Comparison of ENCODE assay signal across 22 mouse cellular contexts in the genomic region with DNA sequence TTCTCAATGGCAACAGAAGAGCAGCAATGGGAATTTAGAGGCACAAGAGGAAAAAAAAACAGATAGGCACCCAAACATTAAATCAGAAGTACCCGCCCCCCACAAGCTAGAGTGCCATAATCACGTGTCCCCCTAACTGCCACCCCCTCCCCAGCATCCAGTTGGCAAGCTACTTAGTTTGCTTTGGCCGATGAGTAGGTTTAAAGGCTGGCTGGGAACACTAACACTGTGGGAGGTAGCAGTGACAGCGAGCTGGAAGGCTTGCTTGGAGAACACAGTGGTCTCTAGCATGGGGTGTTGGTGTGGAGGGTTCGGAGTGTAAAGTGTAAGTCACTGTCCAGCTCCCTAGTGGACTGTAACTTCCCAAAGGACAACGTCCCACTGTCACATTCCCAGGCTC.
A peak's percentile ranks its signal among the peaks of the same experiment; 100 is the strongest.
DNase-seq lines count a peak whose midpoint lies in the region; ATAC-seq and TF ChIP-seq lines count a peak whose summit lies in the region.
"Had no signal": no experiment of that assay in that cellular context is flagged by ENCODE, and none has a peak within 500 bp of the region (broad histone marks: within the 10 kb centered on the region; RNA-seq: fewer than 3 reads in every experiment).

No protein-coding gene starts in this region.

- H3K36me3 ChIP-seq in hindbrain, postnatal 0 days (ENCODE audit: insufficient read depth, low read length), result no peaks in the 10 kb centered on the region
- H3K36me3 ChIP-seq in hindbrain, embryonic 12.5 days, result no peaks in the 10 kb centered on the region
- H3K36me3 ChIP-seq in midbrain, embryonic 11.5 days (ENCODE audit: control insufficient read depth, insufficient read depth, low read length), result no peaks in the 10 kb centered on the region
- no peaks in the 10 kb centered on the region for H3K36me3 ChIP-seq in midbrain, embryonic 10.5 days
- no peaks in the 10 kb centered on the region for H3K36me3 ChIP-seq in limb, embryonic 13.5 days
- no peaks in the 10 kb centered on the region for H3K36me3 ChIP-seq in neural tube, embryonic 15.5 days
- H3K36me3 ChIP-seq: embryonic facial prominence, embryonic 15.5 days; forebrain, embryonic 10.5 days; liver, embryonic 13.5 days; lung, embryonic 15.5 days; stomach, embryonic 15.5 days had no signal

- 35% methylated on average over 6 of the region's 6 CpGs for WGBS in hindbrain, postnatal 0 days
- 58% methylated on average over 6 of the region's 6 CpGs for WGBS in hindbrain, embryonic 12.5 days
- 68% methylated on average over 6 of the region's 6 CpGs for WGBS in midbrain, embryonic 11.5 days
- 71% methylated on average over 6 of the region's 6 CpGs for WGBS in midbrain, embryonic 10.5 days
- 49% methylated on average over 6 of the region's 6 CpGs for WGBS in limb, embryonic 13.5 days
- WGBS in neural tube, embryonic 15.5 days, result 48% methylated on average over 6 of the region's 6 CpGs

- H3K9ac ChIP-seq in hindbrain, postnatal 0 days (replicated peaks; ENCODE audit: low read length), result no peak overlapping the region
- no peak overlapping the region for H3K9ac ChIP-seq in hindbrain, embryonic 12.5 days
- no peak overlapping the region for H3K9ac ChIP-seq in midbrain, embryonic 11.5 days (ENCODE audit: low read length)
- H3K9ac ChIP-seq in limb, embryonic 13.5 days, result no peak overlapping the region
- H3K9ac ChIP-seq in neural tube, embryonic 15.5 days (replicated peaks), result no peak overlapping the region
- H3K9ac ChIP-seq: embryonic facial prominence, embryonic 15.5 days; liver, embryonic 13.5 days; lung, embryonic 15.5 days; stomach, embryonic 15.5 days had no signal

- peak; percentile 61 for DNase-seq in hindbrain, postnatal 0 days (ENCODE audit: low spot score)
- peak; percentile 88 for DNase-seq in midbrain, embryonic 11.5 days (ENCODE audit: low spot score, missing footprints)
- DNase-seq in midbrain, embryonic 10.5 days (ENCODE audit: low spot score), result no peak
- DNase-seq in heart, postnatal 10 days, result no peak
- no peak for DNase-seq in frontal cortex, postnatal 10 days (ENCODE audit: low spot score in 2 of 2)
- DNase-seq: adrenal gland, postnatal 10 days; B cell, adult 2 months; cerebellum, adult 8-10 months; heart, adult 18-20 months; kidney, adult 9 months; liver, embryonic 13.5 days; right cerebral cortex, adult 18-20 months; spleen, adult 18-20 months had no signal

- intact Hi-C loops in heart, postnatal 10 days (cut with DNase I), result no loop called here

- H3K4me3 ChIP-seq in hindbrain, postnatal 0 days (ENCODE audit: low read length), result no peak overlapping the region
- H3K4me3 ChIP-seq in hindbrain, embryonic 12.5 days, result no peak overlapping the region
- no peak overlapping the region for H3K4me3 ChIP-seq in midbrain, embryonic 11.5 days (ENCODE audit: low read depth, low read length)
- H3K4me3 ChIP-seq in midbrain, embryonic 10.5 days, result no peak overlapping the region
- H3K4me3 ChIP-seq in limb, embryonic 13.5 days, result no peak overlapping the region
- H3K4me3 ChIP-seq in neural tube, embryonic 15.5 days (replicated peaks), result no peak overlapping the region
- H3K4me3 ChIP-seq: embryonic facial prominence, embryonic 15.5 days; forebrain, embryonic 10.5 days; liver, embryonic 13.5 days; lung, embryonic 15.5 days; megakaryocyte, embryonic 14.5 days; myocyte; stomach, embryonic 15.5 days had no signal

- ATAC-seq in hindbrain, postnatal 0 days, result peak; percentile 62; the same call in 1 of the 2 replicates
- ATAC-seq in hindbrain, embryonic 12.5 days (ENCODE audit: low FRiP score), result no peak
- no peak for ATAC-seq in midbrain, embryonic 11.5 days (ENCODE audit: low FRiP score)
- ATAC-seq in limb, embryonic 13.5 days (ENCODE audit: low FRiP score, low read depth), result no peak
- ATAC-seq in neural tube, embryonic 15.5 days (ENCODE audit: low FRiP score), result peak; percentile 53; the same call in 1 of the 2 replicates

- no peak overlapping the region for H3K4me2 ChIP-seq in hindbrain, postnatal 0 days (ENCODE audit: low read depth, low read length)
- H3K4me2 ChIP-seq in hindbrain, embryonic 12.5 days (replicated peaks), result no peak overlapping the region
- H3K4me2 ChIP-seq in midbrain, embryonic 11.5 days, result no peak overlapping the region
- H3K4me2 ChIP-seq in limb, embryonic 13.5 days (replicated peaks), result peak overlapping the region; percentile 43
- H3K4me2 ChIP-seq in neural tube, embryonic 15.5 days, result peak overlapping the region; percentile 26; the same call in 1 of the 2 replicates
- H3K4me2 ChIP-seq: embryonic facial prominence, embryonic 15.5 days; liver, embryonic 13.5 days; lung, embryonic 15.5 days; stomach, embryonic 15.5 days had no signal

- TF ChIP-seq CTCF in hindbrain, postnatal 0 days (IDR thresholded peaks at IDR 0.05; ENCODE audit: low read depth), result no peak

- H3K9me3 ChIP-seq in hindbrain, postnatal 0 days (ENCODE audit: low read length), result no peaks in the 10 kb centered on the region
- H3K9me3 ChIP-seq in hindbrain, embryonic 12.5 days (replicated peaks), result no peaks in the 10 kb centered on the region
- no peaks in the 10 kb centered on the region for H3K9me3 ChIP-seq in midbrain, embryonic 11.5 days (ENCODE audit: control insufficient read depth, low read length)
- H3K9me3 ChIP-seq in midbrain, embryonic 10.5 days (replicated peaks), result no peaks in the 10 kb centered on the region
- H3K9me3 ChIP-seq in limb, embryonic 13.5 days, result no peaks in the 10 kb centered on the region
- H3K9me3 ChIP-seq in neural tube, embryonic 15.5 days (replicated peaks), result no peaks in the 10 kb centered on the region
- H3K9me3 ChIP-seq: embryonic facial prominence, embryonic 15.5 days; forebrain, embryonic 10.5 days; liver, embryonic 13.5 days; lung, embryonic 15.5 days; stomach, embryonic 15.5 days had no signal

- no peaks in the 10 kb centered on the region for H3K4me1 ChIP-seq in hindbrain, postnatal 0 days (ENCODE audit: insufficient read depth, low read length)
- H3K4me1 ChIP-seq in hindbrain, embryonic 12.5 days, result peaks cover 4% of the 10 kb centered on the region; the same call in 1 of the 2 replicates
- peaks cover 10% of the 10 kb centered on the region; the same call in 1 of the 2 replicates for H3K4me1 ChIP-seq in midbrain, embryonic 11.5 days (ENCODE audit: control insufficient read depth, insufficient read depth, low read length)
- peaks cover 15% of the 10 kb centered on the region for H3K4me1 ChIP-seq in midbrain, embryonic 10.5 days
- peaks cover 30% of the 10 kb centered on the region for H3K4me1 ChIP-seq in limb, embryonic 13.5 days
- H3K4me1 ChIP-seq in neural tube, embryonic 15.5 days, result peaks cover 17% of the 10 kb centered on the region
- H3K4me1 ChIP-seq: liver, embryonic 13.5 days; stomach, embryonic 15.5 days had no signal

- no peak overlapping the region for H3K27ac ChIP-seq in hindbrain, postnatal 0 days
- H3K27ac ChIP-seq in hindbrain, embryonic 12.5 days, result no peak overlapping the region
- H3K27ac ChIP-seq in midbrain, embryonic 11.5 days (ENCODE audit: low read depth, low read length), result no peak overlapping the region
- H3K27ac ChIP-seq in midbrain, embryonic 10.5 days (replicated peaks), result no peak overlapping the region
- peak overlapping the region; percentile 53; the same call in 1 of the 2 replicates for H3K27ac ChIP-seq in limb, embryonic 13.5 days
- peak overlapping the region; percentile 43; the same call in 1 of the 2 replicates for H3K27ac ChIP-seq in neural tube, embryonic 15.5 days (replicated peaks)
- H3K27ac ChIP-seq: embryonic facial prominence, embryonic 15.5 days; forebrain, embryonic 10.5 days; liver, embryonic 13.5 days; lung, embryonic 15.5 days; stomach, embryonic 15.5 days had no signal

- H3K27me3 ChIP-seq in hindbrain, postnatal 0 days (ENCODE audit: insufficient read depth, low read length), result no peaks in the 10 kb centered on the region
- H3K27me3 ChIP-seq in hindbrain, embryonic 12.5 days, result no peaks in the 10 kb centered on the region
- no peaks in the 10 kb centered on the region for H3K27me3 ChIP-seq in midbrain, embryonic 11.5 days (ENCODE audit: control insufficient read depth, insufficient read depth, low read length)
- H3K27me3 ChIP-seq in midbrain, embryonic 10.5 days (ENCODE audit: low read depth, poor library complexity, severe bottlenecking), result peaks cover 4% of the 10 kb centered on the region; the same call in 1 of the 2 replicates
- no peaks in the 10 kb centered on the region for H3K27me3 ChIP-seq in limb, embryonic 13.5 days
- no peaks in the 10 kb centered on the region for H3K27me3 ChIP-seq in neural tube, embryonic 15.5 days (replicated peaks)
- H3K27me3 ChIP-seq: embryonic facial prominence, embryonic 15.5 days; liver, embryonic 13.5 days; lung, embryonic 15.5 days; megakaryocyte, embryonic 14.5 days; stomach, embryonic 15.5 days had no signal

Comparison
In these comparisons a context has a peak if more than half of its experiments do, and no peak if none do; other contexts are left out.
1. ATAC-seq: peak in hindbrain, postnatal 0 days (single experiment) and neural tube, embryonic 15.5 days (single experiment); none in hindbrain, embryonic 12.5 days (single experiment), midbrain, embryonic 11.5 days (single experiment) and limb, embryonic 13.5 days (single experiment).
2. DNase-seq: peak in hindbrain, postnatal 0 days (single experiment) and midbrain, embryonic 11.5 days (single experiment); none in midbrain, embryonic 10.5 days (single experiment), heart, postnatal 10 days (0 of 2) and frontal cortex, postnatal 10 days (0 of 2).
3. H3K27ac ChIP-seq: peak in limb, embryonic 13.5 days (single experiment) and neural tube, embryonic 15.5 days (single experiment); none in hindbrain, postnatal 0 days (single experiment), hindbrain, embryonic 12.5 days (single experiment), midbrain, embryonic 11.5 days (single experiment) and midbrain, embryonic 10.5 days (single experiment).
4. H3K4me2 ChIP-seq: peak in limb, embryonic 13.5 days (single experiment) and neural tube, embryonic 15.5 days (single experiment); none in hindbrain, postnatal 0 days (single experiment), hindbrain, embryonic 12.5 days (single experiment) and midbrain, embryonic 11.5 days (single experiment).